ENCODE assay signal across 8 mouse cellular contexts in the genomic region with DNA sequence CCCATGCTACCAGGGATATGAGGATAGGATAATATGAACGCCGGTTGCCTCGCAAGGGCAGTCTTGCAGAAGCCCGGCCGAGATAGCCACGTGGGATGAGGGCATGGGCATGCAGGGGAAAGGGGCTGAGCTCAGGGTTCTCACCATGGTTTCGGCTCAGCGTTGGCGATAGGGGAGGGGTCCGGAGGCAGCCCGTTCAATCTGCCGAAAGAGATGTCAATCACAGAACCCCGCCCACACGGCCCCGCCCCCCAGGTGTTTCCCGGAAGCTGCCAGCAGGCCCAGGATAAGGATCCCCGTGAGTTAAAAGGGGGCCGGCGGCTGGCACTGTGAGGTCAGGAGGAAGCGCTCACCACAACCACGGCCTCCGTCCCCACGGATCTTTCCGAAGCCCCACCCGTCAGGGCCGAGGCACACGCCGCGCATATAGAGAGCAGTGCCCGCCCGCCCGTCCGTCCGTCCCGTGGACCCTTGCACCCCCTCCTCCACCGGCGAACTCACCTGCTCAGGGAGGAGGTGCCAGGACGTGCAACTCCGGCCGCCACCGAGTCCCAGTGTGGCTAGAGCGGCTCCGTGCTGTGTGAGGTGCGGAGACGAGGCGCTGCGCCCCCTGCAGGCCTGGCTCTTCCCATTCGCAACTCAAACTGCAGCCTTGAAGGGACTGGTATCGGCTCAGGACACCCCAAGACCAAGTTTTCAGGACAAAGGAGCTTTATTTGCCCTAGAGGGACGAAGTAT. TPM values are rescaled to one million over a fixed set of nuclear protein-coding genes. Genes with fewer than 3 reads are reported as not detected.
DNase-seq lines count a peak whose midpoint lies in the region; ATAC-seq and TF ChIP-seq lines count a peak whose summit lies in the region.

A gene (minus strand): TSS at position 564 of the 738 bp plus-strand sequence.

- intact Hi-C loops in heart, postnatal 25 days (cut with DNase I), result loop anchor here (2.0 kb wide), 1 partner anchor 39 kb away; no protein-coding TSS in a partner anchor

- peak within 1 kb of the TSS; percentile 92 for H3K27ac ChIP-seq in forebrain, embryonic 15.5 days (replicated peaks)

- TF ChIP-seq POLR2A in lung, adult 2 months (IDR thresholded peaks at IDR 0.05; ENCODE audit: borderline replicate concordance, extremely low read depth, low read depth, low read length), result peak; percentile 53; the same call in 1 of the 2 replicates

- H3K36me3 ChIP-seq in forebrain, embryonic 15.5 days, result peaks cover 13% of the 10 kb centered on the region; the same call in 1 of the 2 replicates

- TF ChIP-seq CTCF in lung, adult 2 months (IDR thresholded peaks at IDR 0.05; ENCODE audit: insufficient read depth, low read length), result peak; percentile 85

- peak; percentile 98 for DNase-seq in ES-CJ7 (ENCODE audit: low read depth, low spot score)
- DNase-seq in cerebellum, adult 11 months, result peak; percentile 92
- peak; percentile 76 for DNase-seq in heart, postnatal 25 days (ENCODE audit: low spot score)
- peak; percentile 85 to 96 for DNase-seq in layer of hippocampus, adult 18-20 months (ENCODE audit: low spot score in 2 of 2)
- peak; percentile 89 for DNase-seq in lung, adult 2 months
- DNase-seq in thymus, adult 18-20 months, result peak; percentile 93 to 96

- peak within 1 kb of the TSS; percentile 81 for H3K9ac ChIP-seq in forebrain, embryonic 15.5 days (replicated peaks)

- no peaks in the 10 kb centered on the region for H3K9me3 ChIP-seq in forebrain, embryonic 15.5 days

- no peaks in the 10 kb centered on the region for H3K27me3 ChIP-seq in forebrain, embryonic 15.5 days

- under 1% methylated on average over 50 of the region's 50 CpGs for WGBS in forebrain, embryonic 15.5 days
- WGBS in lung, adult 2 months, result under 1% methylated on average over 50 of the region's 50 CpGs

- H3K4me1 ChIP-seq in forebrain, embryonic 15.5 days, result peaks cover 13% of the 10 kb centered on the region
- peaks cover 4% of the 10 kb centered on the region for H3K4me1 ChIP-seq in lung, adult 2 months (ENCODE audit: control insufficient read depth, insufficient read depth, low read length)

- peak; percentile 96 for ATAC-seq in forebrain, embryonic 15.5 days (replicated peaks)
- ATAC-seq in neutrophil, adult 5-6 weeks (ENCODE audit: extremely low read depth, insufficient number of reproducible peaks, low FRiP score, poor library complexity, severe bottlenecking), result peak; percentile 72

- peak within 1 kb of the TSS; percentile 93 for H3K4me3 ChIP-seq in forebrain, embryonic 15.5 days
- H3K4me3 ChIP-seq in lung, adult 2 months (replicated peaks; ENCODE audit: extremely low read depth, low read depth, low read length), result peak within 1 kb of the TSS; percentile 92

- peak within 1 kb of the TSS; percentile 53 for H3K4me2 ChIP-seq in forebrain, embryonic 15.5 days (replicated peaks)

RNA-seq across cellular contexts. Expression of the gene that starts here (rescaled TPM):
- 49.9 and 51.4 TPM in 2 replicates for polyA plus RNA-seq in forebrain, embryonic 15.5 days (2015; fragmentation: Nextera tagmentation; extraction: Ambion mirVana)
- 10 to 100 TPM; 13.0 to 13.4 TPM for total RNA-seq in heart, postnatal 25 days (2021)
- 10 to 100 TPM; 43.7 to 45.7 TPM for total RNA-seq in layer of hippocampus, adult 18-20 months (2021)
- polyA plus RNA-seq in lung, adult 2 months (2012; rRNA removed), result 42.0 and 57.3 TPM in 2 replicates
- total RNA-seq in neutrophil, adult 5-6 weeks (2017), result 27.2 and 36.8 TPM in 2 replicates

Comparison
In these comparisons a context has a peak if more than half of its experiments do, and no peak if none do; other contexts are left out.
1. Peak in every context shown above with its lines: DNase-seq, ATAC-seq, H3K4me3 ChIP-seq and H3K27ac ChIP-seq.